Mouse (Mus musculus) yolk sac, embryonic 10.5 days (tissue): ENCODE data around the gene Acot13.

Experiments
- DNase-seq: peaks from one replicate; pipeline ENCODE4 v3.0.0-alpha.2; 2017; ENCODE audit warnings: low spot score

The Acot13 gene

DNA sequence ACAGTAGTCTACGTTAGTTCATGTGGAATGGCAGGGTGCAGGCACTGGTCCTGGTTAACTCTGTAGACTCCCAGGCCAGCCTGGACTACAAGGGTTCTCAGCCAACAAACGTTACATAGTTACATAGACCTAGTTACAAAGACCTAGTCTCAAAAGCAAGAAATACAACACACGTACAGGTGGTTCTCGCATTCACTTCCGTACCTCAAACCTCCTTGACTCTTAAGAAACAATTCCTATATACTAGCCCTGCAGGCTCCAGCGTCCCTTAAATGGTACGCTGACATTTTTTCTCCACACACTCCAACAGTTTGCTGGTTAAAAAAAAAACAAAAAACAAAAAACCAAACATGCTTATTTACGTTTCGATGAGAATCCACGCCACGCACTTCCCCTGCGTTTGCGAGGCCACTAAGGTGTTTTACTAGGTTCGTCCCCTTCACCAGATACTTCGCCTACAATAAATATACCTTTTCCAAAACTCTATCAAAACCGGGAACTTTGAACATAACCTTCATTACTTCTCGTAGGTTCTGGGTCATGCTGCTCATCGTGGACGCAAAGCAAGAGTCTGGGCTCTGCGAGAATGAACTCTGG, 486 bp downstream of the Acot13 start:
- DNase-seq, result no peak

DNA sequence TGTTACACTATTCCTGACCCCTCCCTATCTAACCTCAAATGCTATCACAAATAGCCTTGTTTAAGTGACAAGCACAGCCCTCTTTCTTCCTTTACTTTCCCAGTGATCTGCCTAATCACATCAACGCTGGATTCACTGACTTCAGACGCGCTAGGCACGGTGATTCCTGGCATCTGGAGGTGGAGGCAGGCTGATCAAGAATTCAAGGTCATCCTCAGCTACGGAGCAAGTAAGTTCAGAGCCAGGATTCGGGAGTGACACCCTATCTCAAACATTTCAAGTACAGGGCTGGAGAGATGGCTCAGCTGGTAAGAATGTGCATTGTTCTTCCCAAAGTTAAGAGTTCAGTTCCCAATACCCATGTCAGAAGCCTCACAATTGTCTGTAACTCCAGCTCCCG, 5.2 kb downstream of the Acot13 start:
- DNase-seq, result no peak

DNA sequence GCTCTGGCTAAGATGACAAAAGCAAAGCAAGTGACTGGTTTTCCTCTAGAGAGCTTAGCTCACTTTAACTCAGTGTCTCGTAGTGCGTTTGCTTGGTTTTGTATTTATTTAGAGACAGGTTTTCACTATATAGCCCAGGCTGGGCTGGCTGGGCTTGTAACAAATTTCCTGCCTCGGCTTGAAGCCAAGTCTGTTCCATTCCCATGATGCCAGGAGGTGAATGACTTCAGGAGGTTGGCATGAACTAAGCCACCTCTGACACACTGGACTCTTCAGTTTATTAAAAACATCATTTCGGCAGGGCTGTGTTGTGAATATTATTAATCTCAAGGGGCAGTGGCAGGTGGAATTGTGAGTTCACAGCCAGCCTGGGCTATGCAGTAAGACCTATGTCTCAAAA, 5.8 kb downstream of the Acot13 start:
- no peak for DNase-seq

DNA sequence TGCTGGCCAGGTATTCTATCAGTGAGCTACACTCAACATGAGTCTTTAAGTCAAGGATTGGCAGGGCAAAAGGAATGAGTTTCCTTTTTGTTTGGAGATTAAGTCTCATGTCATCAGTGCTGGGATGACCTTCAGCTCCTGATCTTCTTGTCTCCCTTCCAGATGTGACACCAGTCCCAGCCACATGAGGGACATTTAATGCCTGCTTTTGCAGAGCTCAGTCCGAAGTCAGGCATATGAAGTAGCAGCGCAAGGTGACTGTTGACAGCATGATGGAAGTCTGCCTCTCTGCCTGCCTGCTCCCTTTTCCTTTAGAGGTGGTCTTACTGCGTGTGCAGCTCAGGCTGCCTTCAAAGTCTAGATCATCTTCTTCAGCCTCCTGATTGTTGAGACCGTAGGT, 6.7 kb downstream of the Acot13 start:
- DNase-seq, result no peak

DNA sequence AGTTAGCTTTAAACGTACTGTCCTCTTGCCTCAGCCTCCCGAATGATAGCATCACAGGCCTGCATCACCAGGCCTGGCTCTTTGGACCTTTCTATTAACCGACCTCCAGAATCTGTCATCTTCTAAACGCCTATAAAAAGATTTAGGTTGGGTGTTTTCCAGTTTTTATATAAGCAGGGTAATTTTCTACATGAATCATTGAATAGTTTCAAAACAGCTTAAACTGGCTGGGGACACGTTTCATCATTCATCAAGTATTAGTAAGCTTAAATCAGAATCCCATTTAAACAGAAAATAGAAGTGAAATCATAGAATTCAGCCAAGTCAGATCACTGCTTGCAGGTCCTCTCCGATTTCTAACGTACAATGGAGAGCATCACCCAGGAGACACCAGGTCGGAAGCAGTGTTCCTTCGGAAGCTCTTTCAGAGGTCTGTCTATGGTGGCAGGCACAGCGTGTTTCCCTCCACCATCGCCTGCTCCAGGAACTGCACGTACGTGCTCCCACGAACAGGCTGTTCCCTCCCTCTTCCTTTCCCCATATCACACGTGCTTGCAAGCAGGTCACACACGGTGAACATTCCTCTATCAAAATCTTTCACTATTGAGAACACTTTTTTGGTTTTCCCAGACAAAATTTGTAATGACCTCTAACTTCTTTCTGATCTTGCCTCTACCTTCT, 8.5 kb downstream of the Acot13 start:
- no peak for DNase-seq

DNA sequence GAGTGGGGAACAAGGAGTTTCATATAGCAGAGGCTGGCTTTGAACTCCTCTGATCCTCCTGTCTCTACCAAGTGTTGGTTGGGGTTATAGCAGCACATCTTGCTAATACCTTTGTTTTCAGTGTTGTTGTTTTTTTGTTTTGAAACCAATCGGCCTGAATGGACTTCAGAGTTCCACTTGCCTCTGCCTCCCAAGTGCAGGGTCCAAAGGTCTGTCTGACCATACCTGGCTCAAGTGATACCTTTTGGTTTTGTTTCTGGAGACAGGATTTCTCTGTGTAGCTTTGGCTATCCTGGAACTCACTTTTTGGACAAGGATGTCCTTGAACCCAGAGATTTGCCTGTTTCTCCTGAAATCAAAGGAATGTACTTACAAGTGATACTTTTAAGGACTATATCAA, 11.4 kb downstream of the Acot13 start:
- no peak for DNase-seq

DNA sequence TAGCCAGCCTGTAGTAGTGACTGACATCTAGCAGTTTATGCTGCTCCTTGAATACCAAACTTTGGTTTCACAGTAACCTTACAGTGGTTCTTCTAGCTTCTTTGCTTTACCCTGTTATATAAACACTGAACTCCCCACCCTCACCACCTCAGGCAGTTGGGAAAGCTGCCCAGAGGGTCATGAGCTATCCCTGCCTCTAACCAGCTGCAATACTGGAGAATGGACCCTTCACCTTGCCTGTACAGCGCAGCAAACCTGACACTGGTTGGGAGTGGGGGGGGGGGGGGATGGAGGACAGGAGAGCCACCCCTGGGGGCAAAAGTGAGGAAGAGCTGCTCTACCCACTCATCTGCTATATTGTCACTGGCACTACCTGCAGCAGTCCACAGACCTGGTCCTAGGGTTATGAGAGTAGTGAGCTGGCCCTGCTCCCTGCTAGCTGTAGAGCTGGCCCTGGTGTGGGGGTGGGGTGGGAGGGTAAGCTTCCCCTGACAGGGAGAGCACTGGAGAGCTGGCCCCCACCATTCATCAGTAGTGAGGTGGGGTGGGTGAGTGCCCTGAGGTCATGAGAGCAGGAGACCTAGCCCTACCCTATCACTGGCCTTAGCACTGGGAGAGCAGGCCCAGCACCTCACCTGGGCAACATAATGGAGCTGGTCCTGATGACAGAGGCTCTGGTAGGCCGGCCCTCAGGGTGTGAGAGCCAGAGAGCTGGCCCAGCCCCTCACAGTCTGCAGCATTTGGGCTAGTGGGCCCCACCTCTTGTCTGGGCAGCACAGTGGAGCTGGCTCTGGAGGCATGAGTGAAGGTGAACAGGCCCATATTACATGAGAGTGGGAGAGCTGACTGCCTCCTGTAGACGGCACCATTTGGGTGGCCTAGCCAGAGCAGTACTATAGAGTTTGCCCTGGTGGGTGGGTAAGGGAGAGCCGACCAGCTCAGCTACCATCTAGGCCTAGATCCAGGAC, 14.9 kb downstream of the Acot13 start:
- DNase-seq, result peak; percentile 11

DNA sequence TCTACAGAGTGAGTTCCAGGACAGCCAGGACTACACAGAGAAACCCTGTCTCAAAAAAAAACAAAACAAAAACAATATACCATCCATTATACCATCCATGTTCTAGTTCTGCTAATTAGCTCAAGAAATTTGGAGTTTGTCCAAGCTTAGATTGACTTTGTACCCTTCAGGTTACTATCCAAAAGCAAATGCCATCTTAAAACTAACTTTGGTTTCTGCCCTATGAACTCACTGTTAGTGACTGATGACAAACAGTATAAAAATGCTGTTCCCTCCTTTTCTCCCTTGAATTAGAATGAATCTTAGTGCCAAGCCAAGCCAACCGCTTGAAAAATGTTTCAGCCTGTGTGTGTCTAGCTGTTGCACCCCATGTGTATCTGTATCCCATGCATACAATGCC, 16.7 kb downstream of the Acot13 start:
- no peak for DNase-seq

DNA sequence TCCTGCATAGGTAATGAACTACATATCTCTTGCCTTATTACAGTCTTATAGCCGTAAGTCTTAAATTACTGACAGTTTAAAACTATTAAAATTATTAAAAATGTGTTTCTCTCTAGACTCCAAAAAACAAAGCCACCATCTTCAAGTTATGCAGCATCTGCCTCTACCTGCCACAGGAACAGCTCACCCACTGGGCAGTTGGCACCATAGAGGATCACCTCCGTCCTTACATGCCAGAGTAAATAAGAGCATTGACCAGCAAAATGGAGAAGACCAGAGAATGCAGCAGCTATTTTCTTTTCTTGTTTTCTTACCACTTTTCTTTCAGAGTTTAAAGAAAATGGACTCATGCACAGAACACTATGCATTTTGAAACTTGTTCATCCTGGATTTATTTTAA, 18.8 kb downstream of the Acot13 start:
- DNase-seq, result no peak

DNA sequence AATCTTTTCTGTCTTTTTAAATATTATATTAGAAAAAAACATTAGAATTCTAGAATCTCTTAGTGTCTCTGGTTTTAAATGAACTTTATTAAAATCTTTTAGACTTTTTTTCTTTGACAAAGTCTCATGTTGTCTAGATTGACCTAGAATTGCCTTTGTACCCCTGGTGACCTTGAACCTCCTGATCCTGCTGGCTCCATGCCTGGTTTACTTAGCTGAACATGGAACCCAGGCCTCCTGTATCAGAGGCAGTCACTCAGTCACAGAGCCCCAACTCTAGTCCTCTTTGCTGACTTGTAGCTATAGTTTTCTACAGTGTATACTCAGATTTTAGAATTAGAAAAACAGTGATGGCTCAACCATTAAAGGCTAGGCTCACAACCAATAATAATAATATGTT, 25.3 kb downstream of the Acot13 start:
- no peak for DNase-seq

DNA sequence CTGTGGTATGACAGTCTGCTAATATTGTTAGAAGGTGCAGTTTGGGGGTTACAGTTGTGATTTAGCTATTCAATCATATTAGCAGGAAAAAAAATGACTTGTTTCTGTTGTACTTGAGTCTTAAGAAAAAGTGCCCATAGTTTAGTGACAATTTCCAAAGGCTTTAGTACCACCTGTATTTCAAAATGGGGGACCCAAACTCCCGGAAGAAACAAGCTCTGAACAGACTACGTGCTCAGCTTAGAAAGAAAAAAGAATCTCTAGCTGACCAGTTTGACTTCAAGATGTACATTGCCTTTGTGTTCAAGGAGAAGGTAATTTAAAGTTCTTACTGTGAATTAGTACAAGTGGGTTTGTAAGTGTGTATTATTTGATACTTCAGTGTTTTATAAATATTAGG, 28.1 kb downstream of the Acot13 start:
- no peak for DNase-seq

DNA sequence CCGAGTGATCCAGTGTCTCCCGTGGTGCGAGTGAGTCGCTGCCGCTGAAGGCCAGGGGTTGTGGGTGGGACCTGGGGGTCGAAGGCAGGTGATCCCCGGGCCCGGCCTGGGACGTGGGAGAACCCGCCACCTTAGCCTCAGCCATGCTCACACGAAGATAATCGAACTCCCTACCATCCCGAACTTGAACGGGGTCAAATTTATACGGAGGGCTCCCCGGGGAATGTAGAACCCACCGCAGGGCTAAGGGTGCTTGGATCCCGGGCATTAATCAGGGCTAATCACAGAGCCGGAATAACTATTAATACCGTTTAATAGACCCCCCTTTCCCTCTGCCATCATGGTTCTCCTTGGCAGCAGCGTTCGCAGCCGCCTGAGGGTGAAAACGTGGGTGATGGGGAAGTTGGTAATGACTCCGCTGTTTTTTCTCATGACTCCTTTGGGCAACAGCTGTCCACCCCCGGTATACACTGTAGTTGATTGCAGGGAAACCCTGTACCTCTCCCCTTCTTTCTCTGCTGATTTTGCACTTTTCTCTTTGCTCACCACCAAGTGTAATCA, 29.1 kb downstream of the Acot13 start:
- DNase-seq, result peak; percentile 23

DNA sequence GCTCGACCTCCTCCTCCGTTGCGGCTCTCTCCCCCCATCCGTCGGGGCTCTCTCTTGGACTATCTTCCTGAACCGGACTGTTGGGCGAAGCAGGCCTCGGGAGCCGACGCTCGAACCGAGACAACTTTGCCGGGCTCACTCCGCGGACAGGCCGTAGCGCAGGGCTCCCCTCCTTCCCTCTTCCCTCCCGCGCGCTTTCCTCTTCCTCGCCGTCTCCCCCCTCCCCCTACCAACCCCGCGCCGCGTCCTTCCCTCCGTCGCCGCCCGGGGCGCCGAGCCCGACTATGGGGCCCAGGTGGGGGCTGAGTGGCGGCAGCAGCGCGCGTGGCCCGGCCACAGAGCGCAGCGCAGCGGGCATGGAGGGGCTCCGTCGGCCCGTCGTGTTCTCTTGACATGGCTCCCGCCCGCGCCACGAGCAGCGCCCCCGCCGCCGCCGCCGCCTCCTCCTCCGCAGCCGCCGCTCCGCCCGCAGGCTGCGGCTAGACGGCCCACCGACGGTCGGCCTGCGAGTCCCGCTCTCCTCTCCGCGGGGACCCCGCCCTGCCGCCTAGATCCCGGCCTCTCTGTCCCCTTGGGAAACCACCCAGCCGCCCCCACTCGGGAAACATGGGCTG, 29.9 kb downstream of the Acot13 start, which contains the start of gene BC005537:
TSS of gene BC005537 (plus strand) at position 350 of the 614 bp plus-strand sequence.
- DNase-seq, result no peak

DNA sequence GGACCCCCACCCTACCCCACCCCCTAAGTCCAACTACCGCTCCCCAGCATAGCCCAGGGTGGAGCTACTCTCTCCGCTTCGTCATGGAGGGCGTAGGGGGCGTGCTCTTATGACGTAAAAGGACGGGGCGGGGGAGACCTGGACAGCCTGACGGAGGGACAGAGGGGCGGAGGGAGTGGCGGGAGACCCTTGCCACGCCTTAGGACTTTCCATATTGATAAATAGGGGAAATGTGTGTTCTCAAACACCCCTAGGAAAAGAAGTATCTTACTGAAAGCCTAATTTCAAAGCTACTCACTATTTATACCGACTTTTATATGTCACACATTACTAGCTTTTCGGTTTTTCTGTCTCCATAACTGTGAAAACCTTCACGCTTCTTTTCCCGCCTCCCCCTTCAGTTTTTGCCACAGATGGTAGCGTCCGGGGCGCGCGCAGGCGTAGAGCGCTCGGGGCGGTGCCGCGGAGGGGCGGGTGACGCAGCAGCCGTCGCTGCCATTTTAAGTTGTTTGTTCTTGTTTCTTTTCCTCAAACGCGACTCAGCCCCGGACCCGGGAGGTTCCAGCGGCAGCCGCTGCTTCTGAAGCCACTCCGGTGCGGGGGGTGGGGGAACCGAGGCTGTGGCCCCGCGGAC, 30.5 kb downstream of the Acot13 start:
- DNase-seq, result peak; percentile 98

DNA sequence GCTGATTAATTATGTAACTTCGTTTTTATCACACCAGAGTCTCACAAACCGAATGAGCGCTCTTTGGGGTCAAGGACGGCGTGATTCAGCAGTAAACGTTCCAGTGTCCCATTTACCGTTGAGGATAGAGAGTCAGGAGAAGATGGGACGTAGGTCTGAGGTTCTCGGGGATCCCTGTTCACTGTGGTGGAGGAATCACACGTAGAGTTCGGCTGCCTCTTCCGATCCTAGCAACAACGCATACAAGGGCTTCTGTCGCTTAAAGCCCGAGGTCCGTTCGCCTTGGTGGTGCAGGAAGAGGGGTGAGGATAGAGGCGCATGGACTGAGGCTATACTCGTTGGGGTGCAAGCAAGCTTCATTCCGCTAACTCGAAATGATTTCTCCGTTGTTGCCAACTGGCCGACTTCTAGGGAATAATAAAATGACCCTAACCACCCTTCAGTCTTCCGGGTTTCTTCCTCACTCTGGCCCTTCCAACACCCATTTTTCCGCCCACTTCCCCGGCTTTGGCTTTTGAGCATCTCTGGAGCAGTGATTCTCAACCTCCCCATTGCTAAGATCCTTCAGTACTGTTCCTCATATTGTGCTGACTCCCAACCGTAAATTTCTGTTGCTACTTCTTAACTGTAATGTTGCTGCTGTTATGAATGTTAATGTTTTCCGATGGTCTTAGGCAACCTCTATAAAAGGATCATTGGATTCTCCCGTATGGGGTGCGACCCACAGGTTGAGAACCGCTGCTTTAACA, 31.2 kb downstream of the Acot13 start:
- DNase-seq, result no peak

DNA sequence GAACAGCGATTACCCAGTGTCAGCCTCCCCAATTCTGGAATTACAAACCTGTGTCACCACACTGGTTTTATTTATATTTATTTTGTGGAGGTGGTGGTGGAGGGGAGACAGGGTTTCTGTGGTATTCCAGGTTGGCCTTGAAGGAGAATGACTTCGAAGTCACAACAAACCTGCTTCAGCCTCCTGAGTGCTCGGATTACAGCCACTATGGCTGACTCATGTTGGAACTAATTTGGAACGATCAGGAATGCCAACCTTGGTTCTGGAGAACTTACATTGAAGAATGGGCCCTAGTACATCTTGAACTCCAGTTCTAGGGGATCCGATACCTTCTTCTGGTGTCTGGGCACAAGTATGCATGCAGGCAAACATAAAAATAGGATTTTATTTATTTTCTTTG, 32.0 kb downstream of the Acot13 start:
- DNase-seq, result no peak

DNA sequence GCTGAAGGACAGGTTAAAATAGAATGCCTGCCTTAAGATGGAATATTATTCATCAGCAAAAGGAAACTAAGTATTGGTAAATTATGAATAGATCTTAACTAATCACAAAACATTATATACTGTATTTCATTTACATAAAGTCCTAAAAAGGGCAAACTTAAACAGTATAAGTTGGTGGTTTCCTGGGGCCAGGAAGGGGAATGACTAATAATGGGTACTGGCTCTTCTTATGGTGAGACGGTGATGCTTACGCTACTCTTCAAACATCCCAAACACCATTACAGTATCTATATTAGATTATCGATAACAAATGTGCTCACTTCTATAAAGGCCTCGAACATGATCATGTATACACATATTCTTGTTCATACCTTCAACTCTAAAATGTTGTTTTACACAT, 32.7 kb downstream of the Acot13 start:
- no peak for DNase-seq

DNA sequence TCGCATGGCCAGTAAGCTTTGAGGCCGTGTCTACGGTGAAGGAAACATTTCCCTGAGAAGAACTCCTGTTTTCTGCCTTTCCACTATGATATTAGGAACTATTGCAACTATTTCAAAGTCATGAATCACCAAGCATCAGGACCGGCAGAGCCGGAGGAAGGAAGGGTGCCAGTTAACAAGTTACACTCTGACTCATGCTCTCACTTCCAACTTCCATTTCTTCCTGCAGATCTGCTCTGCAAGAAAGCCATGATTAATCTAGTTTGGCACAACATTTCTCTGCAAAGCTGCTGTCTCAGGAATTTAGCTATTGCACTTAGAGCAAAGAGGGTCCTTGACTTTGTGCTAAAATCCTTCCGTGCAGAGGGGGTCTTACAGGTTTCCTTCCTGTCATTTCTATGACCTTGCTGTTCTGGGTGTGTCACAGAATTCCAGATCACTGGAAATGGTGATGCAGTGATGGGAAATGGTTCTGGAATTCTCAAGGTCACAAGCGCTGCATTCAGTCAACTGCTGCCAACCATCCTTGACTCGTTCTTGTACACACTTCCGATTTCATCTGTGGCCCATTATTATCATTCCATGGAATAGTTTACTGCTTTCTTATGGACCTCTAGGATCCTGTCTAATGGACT, 38.8 kb downstream of the Acot13 start:
- no peak for DNase-seq

DNA sequence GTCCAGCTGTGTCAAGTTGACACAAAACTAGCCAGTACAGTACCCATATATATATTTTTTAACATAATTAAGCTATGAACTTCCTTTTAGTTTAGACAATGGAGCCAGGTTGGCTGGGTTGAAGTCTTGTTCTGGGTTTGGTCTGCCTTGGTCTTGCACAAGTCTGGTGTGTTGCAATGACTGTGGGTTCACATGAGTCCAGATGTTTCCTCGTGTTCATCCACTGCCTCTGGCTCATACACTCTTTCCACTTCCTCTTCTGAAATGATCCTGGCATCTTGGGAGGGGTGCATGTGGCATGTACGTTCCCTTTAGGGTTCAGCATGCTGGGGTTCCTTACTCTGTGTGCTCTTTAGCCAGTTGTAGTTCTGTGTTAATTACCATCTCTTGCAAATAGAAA, 40.0 kb downstream of the Acot13 start:
- no peak for DNase-seq

DNA sequence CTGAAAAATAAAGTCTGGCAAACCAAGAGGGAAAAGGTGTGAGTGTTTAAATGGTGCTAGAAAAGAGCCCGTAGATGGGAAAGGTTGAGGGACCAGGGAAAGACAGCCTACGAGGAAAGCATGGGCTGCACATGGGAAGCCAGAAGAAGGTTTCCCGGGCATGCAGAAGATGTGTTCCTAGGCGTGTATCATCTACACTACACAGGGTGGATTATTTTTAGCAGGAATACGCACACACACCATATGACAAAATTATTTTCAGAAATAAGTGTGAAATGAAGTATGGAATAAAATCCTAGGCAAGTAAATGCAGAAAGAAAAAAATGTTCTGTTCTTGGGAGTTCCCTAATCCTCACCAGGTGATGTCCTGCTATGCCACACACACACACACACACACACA, 43.9 kb downstream of the Acot13 start:
- no peak for DNase-seq
